Mouse (Mus musculus) adrenal gland, postnatal 14 days (tissue): ENCODE data around the gene Gm4969. TPM values are rescaled to one million over a fixed set of nuclear protein-coding genes. Genes with fewer than 3 reads are reported as not detected.
"Not testable (repeated sequence)": the region's sequence is repeated elsewhere in the genome, so short reads cannot be mapped to it uniquely, and the experiment has no call there.

Experiments used
- DNase-seq: peaks from one replicate; pipeline ENCODE4 v3.0.0; 2021; ENCODE audit warnings: mixed read lengths
- long read RNA-seq, 2 experiments: library from polyadenylated mRNA; stranded (forward); transcript quantifications; one replicate each; pipeline ENCODE4 v2.0.0; 2021
- total RNA-seq: library from RNA; stranded (reverse); gene quantifications from 2 replicates; pipeline ENCODE4 v1.2.3, GENCODE M21; 2021

Gene Gm4969
- total RNA-seq, result 0.19 TPM in 1 of 2 replicates, not detected in the other
- long read RNA-seq, experiment 1, result 0 reads
- long read RNA-seq, experiment 2, result 0 reads

GRCm38 (mm10) chr7:19118028-19118771 is at the start of gene Gm4969:
Gene Gm4969 (minus strand): TSS chr7:19118368.
- DNase-seq, result peak; percentile 75

DNA sequence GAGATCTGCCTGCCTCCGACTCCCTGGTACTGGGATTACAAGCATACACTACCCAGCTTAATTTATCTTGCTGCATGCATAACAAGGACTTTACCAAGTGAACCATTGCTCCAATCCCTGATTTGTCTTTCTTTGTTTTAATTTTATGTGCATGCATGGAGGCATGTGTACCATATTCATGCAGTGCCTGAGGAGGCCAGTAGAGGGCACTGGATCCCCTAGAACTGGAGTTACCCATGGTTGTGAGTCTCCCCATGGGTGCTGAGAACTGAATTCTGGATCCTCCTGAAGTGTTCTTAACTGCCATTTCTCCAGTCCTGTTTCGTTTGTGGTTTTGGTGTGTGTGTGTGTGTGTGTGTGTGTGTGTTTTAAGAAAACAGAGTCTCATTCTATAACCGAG is 48.8 kb upstream of the Gm4969 start:
- DNase-seq, result no peak

DNA sequence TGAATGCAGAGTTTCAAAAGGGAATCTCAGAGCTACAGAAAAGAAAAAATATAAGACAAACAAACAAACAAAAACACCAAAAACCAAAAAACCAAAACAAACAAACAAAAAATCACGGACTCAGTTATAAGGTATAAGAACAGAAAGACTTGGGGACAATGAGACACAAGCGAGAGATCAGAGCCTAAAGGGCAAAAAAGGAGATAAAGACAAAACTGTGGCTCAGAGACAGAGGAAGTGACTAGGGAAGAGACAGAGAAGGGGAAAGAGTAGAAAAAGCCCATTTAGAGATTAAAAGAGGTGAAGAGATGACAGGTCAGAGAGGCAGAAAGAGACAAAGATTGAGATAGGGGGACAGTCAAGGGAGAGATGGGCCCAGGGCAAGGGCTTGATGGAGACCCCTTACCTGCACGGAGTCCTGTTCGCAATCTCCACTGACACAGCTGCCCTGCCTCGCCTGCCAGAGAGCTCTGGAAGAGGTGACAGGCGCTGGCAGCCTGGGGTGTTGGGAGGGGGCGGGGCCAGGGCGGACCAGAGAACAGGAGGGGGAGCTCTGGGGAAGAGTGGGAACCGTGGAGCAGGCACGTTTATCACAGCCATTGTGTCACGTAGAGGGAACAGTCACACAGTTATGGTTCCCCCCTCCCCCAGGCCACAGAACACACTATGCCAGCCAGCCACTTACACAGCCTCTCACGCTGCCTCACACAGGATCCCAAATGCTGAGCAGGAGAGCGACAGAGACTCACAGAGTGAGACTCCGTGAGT is 47.7 kb upstream of the Gm4969 start, which contains the start of gene Gipr:
Gene Gipr, minus strand, starts transcription at position 472 of the 768 bp plus-strand sequence.
- peak; percentile 41 for DNase-seq

- no peak for DNase-seq
These were observed 46.8 kb upstream of the Gm4969 start for GRCm38 (mm10) chr7:19164978-19165377.

- DNase-seq, result peak; percentile 42
These were observed 46.0 kb upstream of the Gm4969 start for GRCm38 (mm10) chr7:19164189-19164588.

DNA sequence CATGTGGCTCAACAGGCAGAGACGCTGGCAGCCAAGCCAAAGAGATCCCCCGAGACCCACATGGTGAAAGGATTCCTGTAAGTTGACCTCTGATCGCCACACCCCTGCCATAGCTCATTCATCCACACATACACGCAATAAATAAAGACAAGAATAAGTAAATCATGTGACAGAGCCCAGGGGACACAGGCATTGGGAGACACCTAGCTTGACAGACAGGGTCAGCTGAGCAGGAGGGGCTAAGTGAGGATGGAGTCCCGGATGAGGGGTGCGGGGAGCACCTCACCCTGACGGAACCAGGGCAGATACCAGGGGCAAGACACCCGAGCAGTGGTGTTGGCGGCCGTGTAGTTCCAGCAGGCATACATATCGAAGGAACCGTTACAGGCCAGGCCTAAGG is 45.6 kb upstream of the Gm4969 start:
- no peak for DNase-seq

DNA sequence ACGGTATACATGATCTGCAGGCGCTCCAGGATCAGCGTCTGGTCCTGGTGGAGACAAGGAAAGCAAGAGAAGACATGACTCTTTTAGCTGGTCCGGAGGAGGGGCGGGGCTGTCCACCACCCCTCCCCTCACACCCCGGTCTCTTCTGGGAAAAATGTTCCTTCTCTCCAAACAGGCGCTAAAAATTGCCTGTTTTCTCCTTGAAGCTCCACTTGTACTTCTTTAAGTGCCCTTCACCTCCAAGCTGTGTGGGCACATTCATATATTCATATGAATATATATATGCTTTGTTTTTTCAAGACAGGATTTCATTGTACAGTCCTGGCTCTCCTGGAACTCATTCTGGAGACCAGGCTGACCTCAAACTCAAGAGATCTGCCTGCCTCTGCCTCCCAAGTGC is 44.8 kb upstream of the Gm4969 start:
- no peak for DNase-seq

- DNase-seq, result peak; percentile 63
These were observed 41.9 kb upstream of the Gm4969 start for GRCm38 (mm10) chr7:19160115-19160514.

DNA sequence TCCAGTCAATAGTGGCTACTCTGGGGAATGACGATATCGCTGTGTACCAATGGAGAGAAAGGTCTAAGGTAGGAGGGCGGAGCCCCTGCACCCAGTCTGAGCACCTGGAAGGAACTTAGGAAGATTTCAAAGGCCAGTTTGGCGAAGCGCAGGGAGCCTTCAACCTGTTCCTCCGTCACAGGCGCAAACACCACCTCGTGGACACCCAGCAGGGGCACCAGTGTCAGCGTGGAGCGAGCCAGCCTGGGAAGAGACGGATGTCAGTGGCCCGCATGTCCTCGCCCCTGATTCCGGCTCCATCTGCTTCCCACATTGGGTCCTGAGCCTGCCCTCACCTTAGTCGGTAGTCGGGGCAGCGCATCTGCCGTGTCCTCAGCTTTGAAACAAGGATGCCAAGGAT is 41.2 kb upstream of the Gm4969 start:
- no peak for DNase-seq

DNA sequence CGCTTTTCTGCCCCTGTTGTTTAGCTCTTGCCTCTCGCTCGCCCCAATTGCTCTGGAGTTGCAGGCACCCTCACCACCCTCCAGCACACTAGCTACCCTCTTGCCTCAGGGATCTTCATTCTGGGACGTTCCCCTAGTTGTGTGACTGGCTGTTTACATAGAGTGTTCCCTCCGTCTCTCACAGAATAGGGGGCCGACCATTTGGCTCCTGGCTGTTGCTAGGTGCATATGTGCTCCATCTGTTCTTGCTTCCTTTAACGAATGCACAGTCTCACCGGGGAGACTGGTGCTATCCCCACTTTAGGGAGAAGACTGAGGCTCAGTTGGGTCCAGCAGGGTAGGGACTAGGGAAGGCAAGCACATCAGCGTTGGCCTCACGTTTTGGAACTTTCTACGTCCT is 40.4 kb upstream of the Gm4969 start:
- DNase-seq, result no peak

DNA sequence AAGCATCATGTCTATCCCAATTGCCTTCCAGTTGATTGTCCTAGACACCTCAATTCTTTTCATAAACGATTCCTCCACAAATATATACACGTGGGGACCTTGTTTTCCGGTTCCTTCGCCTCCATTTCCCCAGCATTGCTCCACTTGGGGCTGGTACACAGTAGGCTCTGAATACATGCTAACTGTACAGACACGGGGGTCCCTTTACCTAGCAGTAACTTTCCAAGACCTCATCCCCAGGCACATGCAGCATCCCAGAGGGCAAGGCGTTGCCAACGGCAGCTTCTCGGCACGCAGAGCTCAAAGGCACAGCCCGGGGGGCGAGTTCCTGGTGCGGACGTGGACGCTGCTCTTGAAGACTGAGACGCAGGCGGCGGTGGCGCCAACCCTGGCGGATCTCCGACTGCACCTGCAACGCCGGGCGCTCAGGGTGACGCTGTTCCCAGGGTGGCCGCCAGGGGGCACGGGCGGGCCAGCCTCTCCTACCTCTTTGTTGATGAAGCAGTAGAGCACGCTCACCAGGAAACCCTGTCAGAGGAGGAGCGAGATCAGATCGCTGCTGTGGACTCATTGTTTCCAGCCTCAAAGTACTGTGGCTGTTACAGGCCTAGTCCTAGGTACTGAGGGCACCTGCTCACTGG is 39.1 kb upstream of the Gm4969 start:
- DNase-seq, result peak; percentile 95

DNA sequence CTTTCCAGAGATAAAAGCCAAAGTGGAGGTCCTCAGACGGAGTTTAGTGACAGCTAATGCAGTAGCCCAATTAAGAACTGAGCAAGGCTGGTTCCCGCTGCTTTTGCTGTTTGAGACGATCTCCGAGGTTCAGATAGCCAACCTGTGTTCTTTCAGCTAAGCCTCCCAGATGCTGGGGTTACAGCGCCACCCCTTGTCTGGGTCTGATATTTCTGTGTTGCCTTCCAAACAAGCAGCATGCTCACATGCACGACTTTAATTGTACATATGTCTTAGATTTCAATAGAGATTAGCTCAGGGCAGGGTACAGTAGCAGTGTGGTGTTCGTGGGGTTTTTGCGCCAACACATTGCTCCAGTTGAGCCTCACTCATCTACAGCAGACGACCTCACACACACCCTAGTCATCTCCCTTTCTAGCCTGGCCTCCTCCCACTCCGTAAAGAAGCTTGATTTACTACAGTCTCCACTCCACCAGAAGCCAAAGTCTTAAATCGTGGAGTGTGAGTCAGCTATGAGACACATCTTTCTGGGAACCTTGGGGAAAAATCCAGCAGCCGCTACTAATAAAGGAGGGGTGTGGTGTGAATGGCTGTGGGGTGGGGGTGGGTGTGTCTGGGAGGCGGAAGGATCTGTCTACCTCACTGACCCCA is 37.8 kb upstream of the Gm4969 start:
- DNase-seq, result peak; percentile 80

DNA sequence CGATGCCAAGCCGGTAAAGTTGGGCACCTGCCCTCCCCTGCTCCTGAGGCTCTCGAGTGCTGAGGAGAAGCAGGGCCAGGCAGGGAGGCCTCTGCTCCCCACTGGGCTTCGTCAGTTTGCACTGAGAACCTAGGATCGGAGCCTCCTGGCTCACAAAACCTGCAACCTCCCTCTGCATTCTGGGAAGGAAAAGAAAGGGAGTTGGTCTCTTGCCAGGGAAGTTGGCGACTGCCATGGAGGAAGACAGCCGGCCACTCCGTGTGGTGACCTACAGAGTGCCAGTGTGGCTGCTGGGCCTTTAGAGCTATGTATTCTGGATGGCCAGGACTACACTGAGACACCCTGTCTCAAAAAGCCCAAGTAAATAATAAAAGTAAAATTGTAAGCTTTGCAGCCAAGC is 36.6 kb upstream of the Gm4969 start:
- DNase-seq, result no peak

- DNase-seq, result not testable (repeated sequence)
These were observed 33.0 kb upstream of the Gm4969 start for GRCm38 (mm10) chr7:19151121-19151520.

DNA sequence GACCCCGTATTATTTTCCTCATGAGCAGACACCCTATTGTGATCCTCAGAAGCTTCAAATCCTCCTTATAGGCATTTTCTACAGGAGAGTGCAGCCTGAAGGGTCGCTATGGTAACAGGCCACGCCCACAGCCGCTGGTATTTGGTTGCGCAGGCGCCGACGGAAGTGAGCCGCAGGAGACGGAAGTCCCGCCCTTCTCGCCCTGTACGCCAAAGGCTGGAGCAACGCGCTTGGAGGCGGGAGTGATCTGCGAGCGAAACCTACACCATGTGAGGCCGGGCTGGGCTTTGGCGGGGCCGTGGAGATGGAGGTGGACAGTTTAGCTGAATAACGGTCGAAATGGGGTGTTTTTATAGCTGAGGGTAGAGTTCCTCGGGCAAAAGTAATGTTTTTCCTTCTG is 31.5 kb upstream of the Gm4969 start, which contains the start of gene Snrpd2:
Gene Snrpd2, plus strand, starts transcription at position 97 of the 400 bp plus-strand sequence.
- DNase-seq, result peak; percentile 98

DNA sequence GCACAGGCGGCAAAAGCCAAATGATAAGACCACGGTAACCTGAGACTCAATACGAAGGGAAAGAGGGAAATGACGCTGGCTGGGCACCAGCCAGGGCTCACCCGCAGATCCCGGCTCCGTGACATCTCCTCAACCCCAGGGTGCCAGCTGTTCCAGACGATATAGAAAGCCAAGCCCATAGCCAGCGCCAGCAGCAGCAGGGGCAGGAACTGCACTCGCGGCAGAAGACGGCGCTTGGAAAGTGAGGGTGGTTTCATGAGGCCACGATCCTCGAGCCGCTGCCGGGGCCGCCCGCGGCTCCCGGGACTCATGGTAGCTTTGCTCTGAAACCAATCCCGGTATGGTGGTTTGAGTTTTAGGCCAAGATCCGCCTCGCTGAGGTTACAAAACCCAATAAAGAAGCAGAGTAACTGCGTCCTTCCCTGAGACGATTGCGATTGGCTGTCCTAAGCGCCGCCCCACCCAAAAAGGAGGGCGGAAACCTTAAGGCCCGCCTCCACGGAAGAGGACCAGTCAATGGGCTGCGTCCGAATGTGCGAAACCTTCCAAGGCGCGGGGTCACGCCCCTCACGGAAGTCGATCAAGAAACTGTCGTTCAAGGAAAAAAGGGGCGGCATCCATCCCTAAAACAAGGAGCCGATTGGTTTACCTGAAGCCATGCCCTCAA is 30.8 kb upstream of the Gm4969 start, which contains the start of gene Qpctl:
Gene Qpctl, minus strand, starts transcription at position 417 of the 667 bp plus-strand sequence.
- DNase-seq, result peak; percentile 98

DNA sequence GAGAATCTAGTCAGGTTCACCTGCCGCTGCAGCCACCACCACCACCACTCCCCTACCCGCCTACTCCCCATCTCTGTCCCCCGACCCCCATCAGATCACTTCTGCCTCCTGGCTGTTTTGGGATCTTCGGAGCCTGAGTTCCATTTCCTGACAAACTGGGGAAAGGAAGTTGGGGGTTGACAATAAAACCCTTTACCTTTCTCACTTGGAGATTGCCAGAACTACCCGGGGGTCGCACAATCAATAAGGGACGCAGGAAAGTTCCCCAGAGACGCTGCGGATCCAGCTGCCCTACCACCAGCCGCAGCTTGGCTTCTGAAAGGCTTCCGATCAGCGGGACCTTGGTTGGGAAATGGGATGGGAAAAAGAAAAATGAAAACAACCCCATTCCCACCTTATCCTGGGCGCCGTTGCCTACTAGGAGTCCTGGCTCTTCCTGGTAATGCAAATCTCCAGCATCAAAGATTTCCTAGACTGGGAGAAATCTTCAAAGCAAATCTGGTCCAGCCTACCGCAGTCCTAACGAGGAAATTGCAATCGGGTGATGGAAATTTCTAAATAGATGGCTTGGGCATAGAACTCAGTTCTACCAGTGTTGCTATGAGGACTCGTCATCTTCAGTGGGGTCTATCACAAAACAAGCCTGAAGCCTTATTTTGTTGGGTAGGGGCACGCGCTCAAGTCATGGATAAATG is 30.2 kb upstream of the Gm4969 start:
- no peak for DNase-seq

DNA sequence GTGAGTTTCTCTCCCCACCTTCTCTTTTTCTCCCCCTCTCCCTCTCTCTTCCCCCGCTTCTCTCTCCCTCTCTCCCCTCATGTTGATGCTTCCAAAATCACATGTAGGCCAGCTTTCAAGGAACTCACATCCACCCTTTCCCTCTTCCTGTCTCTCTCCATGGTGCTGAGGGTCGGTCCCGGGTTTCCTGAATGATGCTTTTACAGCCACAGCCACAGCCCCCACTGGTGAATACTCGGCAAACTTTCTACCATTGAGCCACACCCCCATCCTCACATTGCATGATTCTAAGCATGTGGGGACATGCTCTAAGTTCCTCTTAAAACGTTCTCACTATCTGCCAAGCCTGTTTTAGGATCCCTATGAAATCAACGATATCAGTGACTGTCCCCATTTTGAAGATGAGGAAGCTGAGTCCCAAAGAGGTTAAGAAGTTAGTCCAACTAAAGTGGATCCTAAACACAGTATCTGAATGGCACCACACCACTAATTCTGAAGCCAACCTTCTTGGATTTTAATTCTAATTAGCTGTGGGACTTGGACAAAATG is 29.4 kb upstream of the Gm4969 start:
- no peak for DNase-seq

GRCm38 (mm10) chr7:19146793-19147192 is 28.6 kb upstream of the Gm4969 start:
- no peak for DNase-seq

DNA sequence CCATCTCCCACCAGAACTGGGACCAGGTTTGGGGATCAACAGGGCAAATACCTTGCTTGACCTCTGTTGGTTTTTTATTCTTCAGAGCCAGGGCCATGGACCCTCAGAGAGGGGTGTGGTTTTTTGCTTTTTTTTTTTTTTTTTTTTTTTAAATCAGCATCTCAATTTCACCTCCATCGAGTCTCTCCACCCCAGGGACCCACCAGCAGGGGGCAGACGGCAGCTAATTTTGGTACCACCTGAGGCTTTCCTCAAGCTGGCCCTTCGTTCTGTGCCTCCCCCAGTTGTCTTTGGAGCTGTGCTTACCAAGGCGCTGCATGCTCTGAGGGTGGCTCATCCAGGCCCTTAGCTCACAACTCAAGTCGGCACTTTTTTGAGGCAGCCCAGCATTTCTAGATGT is 19.2 kb upstream of the Gm4969 start:
- peak; percentile 80 for DNase-seq
